Comparison of ENCODE assay signal across 30 mouse cellular contexts in the genomic region with DNA sequence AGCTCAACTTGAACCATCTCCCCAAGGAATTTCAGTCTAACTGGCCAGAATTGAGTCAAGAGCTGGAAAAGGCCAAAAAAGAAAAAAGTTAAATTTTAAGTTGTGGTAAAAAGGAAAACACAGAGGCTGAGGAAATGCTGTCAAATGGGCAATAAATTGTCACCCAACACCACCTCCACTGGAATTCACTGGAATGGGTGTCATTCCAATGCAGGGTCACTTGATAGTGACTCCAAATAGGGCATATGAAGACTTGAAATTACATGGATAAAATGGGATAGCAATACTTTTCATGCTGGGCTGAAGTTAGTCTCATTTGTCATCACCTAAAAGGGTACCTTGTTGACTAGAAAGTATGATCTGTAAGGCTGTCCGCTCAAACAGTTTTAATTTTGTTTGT. TPM values are rescaled to one million over a fixed set of nuclear protein-coding genes. Genes with fewer than 3 reads are reported as not detected.
DNase-seq lines count a peak whose midpoint lies in the region; ATAC-seq and TF ChIP-seq lines count a peak whose summit lies in the region.
"Had no signal": no experiment of that assay in that cellular context is flagged by ENCODE, and none has a peak within 500 bp of the region (broad histone marks: within the 10 kb centered on the region; RNA-seq: fewer than 3 reads in every experiment).

No protein-coding gene starts in this region.

- peak overlapping the region; percentile 18; the same call in 1 of the 2 replicates for H3K27ac ChIP-seq in heart, embryonic 11.5 days (ENCODE audit: low read depth, low read length)
- peak overlapping the region; percentile 36 to 84 for H3K27ac ChIP-seq in heart, embryonic 14.5 days (replicated peaks in 1 of 2; ENCODE audit: control insufficient read depth in 1 of 2, insufficient read depth in 1 of 2, low read depth in 2 of 2, low read length in 2 of 2)
- H3K27ac ChIP-seq in heart, postnatal 0 days (ENCODE audit: low read depth), result peak overlapping the region; percentile 71
- H3K27ac ChIP-seq: embryonic facial prominence, embryonic 12.5 days; embryonic facial prominence, embryonic 15.5 days; gastrocnemius, adult 2 months; hindbrain, embryonic 14.5 days; hindbrain, postnatal 0 days had no signal

- H3K4me3 ChIP-seq in heart, embryonic 11.5 days (ENCODE audit: low read depth, low read length), result no peak overlapping the region
- H3K4me3 ChIP-seq in heart, embryonic 14.5 days (ENCODE audit: control insufficient read depth in 1 of 2, insufficient read depth in 1 of 2, low read depth in 1 of 2, low read length in 2 of 2), result no peak overlapping the region
- H3K4me3 ChIP-seq in heart, postnatal 0 days (ENCODE audit: low read depth, low read length), result no peak overlapping the region
- H3K4me3 ChIP-seq: embryonic facial prominence, embryonic 12.5 days; embryonic facial prominence, embryonic 15.5 days; gastrocnemius, adult 2 months had no signal

- TF ChIP-seq CTCF in heart, postnatal 0 days (IDR thresholded peaks at IDR 0.05; ENCODE audit: low read depth), result no peak

- no peaks in the 10 kb centered on the region for H3K9me3 ChIP-seq in heart, embryonic 11.5 days (replicated peaks; ENCODE audit: control insufficient read depth, low read length)
- H3K9me3 ChIP-seq in heart, embryonic 14.5 days (ENCODE audit: control insufficient read depth, low read length), result no peaks in the 10 kb centered on the region
- no peaks in the 10 kb centered on the region for H3K9me3 ChIP-seq in heart, postnatal 0 days (replicated peaks; ENCODE audit: control insufficient read depth, low read length)
- H3K9me3 ChIP-seq: embryonic facial prominence, embryonic 12.5 days; embryonic facial prominence, embryonic 15.5 days had no signal

- peak overlapping the region; percentile 31; the same call in 1 of the 2 replicates for H3K4me2 ChIP-seq in heart, embryonic 11.5 days
- peak overlapping the region; percentile 35; the same call in 1 of the 2 replicates for H3K4me2 ChIP-seq in heart, embryonic 14.5 days (ENCODE audit: low read length)
- peak overlapping the region; percentile 13; the same call in 1 of the 2 replicates for H3K4me2 ChIP-seq in heart, postnatal 0 days (ENCODE audit: low read depth, low read length)
- H3K4me2 ChIP-seq: embryonic facial prominence, embryonic 12.5 days; embryonic facial prominence, embryonic 15.5 days; hindbrain, embryonic 14.5 days had no signal

- no peaks in the 10 kb centered on the region for H3K27me3 ChIP-seq in heart, embryonic 11.5 days (ENCODE audit: control insufficient read depth, insufficient read depth, low read length)
- no peaks in the 10 kb centered on the region for H3K27me3 ChIP-seq in heart, embryonic 14.5 days (ENCODE audit: control insufficient read depth, insufficient read depth, low read length)
- no peaks in the 10 kb centered on the region for H3K27me3 ChIP-seq in heart, postnatal 0 days (ENCODE audit: control insufficient read depth, insufficient read depth, low read length)
- H3K27me3 ChIP-seq: embryonic facial prominence, embryonic 12.5 days; embryonic facial prominence, embryonic 15.5 days had no signal

- H3K4me1 ChIP-seq in heart, embryonic 11.5 days (ENCODE audit: control insufficient read depth, insufficient read depth, low read length), result no peaks in the 10 kb centered on the region
- H3K4me1 ChIP-seq in heart, embryonic 14.5 days (ENCODE audit: control insufficient read depth in 2 of 2, insufficient read depth in 2 of 2, low read length in 2 of 2), result peaks cover 2 to 16% of the 10 kb centered on the region in 2 experiments; a peak in 3 of 4 replicates
- H3K4me1 ChIP-seq in heart, postnatal 0 days (ENCODE audit: control insufficient read depth, insufficient read depth), result peaks cover 17% of the 10 kb centered on the region; the same call in 1 of the 2 replicates
- H3K4me1 ChIP-seq: embryonic facial prominence, embryonic 12.5 days; embryonic facial prominence, embryonic 15.5 days had no signal

- no peak for ATAC-seq in heart, embryonic 11.5 days (replicated peaks; ENCODE audit: insufficient number of reproducible peaks, low FRiP score, low TSS enrichment)
- no peak for ATAC-seq in heart, embryonic 14.5 days (ENCODE audit: insufficient number of reproducible peaks, insufficient read depth, low FRiP score, low read depth)
- peak; percentile 51; the same call in 1 of the 2 replicates for ATAC-seq in heart, postnatal 0 days (ENCODE audit: insufficient read depth, low read depth)
- ATAC-seq: CD4-positive, CD25-positive, alpha-beta regulatory T cell, adult 4 months; forebrain, embryonic 14.5 days; forebrain, postnatal 0 days; hindbrain, postnatal 0 days; inflammation-experienced regulatory T-cells, adult 6 months; intestine, postnatal 0 days had no signal

- DNase-seq in heart, postnatal 10 days, result no peak
- DNase-seq in heart, adult 8-10 months (ENCODE audit: low spot score), result no peak
- no peak for DNase-seq in heart, postnatal 0 days (ENCODE audit: low spot score)
- no peak for DNase-seq in gastrocnemius, postnatal 10 days
- DNase-seq: adrenal gland, adult 2 months; adrenal gland, postnatal 14 days; cerebellum, adult 11 months; cerebellum, adult 2 months; cerebellum, adult 9-11 months; cerebellum, postnatal 25 days; forebrain, postnatal 0 days; gastrocnemius, adult 2 months; gastrocnemius, postnatal 25 days; kidney, adult 2 months had no signal

- TF ChIP-seq EP300 in heart, postnatal 0 days (IDR thresholded peaks at IDR 0.05; ENCODE audit: low read depth), result no peak

- H3K9ac ChIP-seq in heart, embryonic 11.5 days (ENCODE audit: low read depth, low read length), result no peak overlapping the region
- no peak overlapping the region for H3K9ac ChIP-seq in heart, embryonic 14.5 days (ENCODE audit: low read length)
- H3K9ac ChIP-seq in heart, postnatal 0 days (replicated peaks; ENCODE audit: low read depth, low read length), result no peak overlapping the region
- H3K9ac ChIP-seq: embryonic facial prominence, embryonic 12.5 days; embryonic facial prominence, embryonic 15.5 days; forebrain, postnatal 0 days; hindbrain, embryonic 14.5 days had no signal

- intact Hi-C loops in heart, postnatal 10 days (cut with DNase I), result no loop called here

- 59% methylated on average over 1 of the region's 1 CpGs for WGBS in heart, embryonic 11.5 days (ENCODE audit: insufficient replicate concordance)
- 46% methylated on average over 1 of the region's 1 CpGs for WGBS in heart, embryonic 14.5 days
- WGBS in heart, postnatal 0 days, result 43% methylated on average over 1 of the region's 1 CpGs

- no peaks in the 10 kb centered on the region for H3K36me3 ChIP-seq in heart, embryonic 11.5 days (ENCODE audit: control insufficient read depth, insufficient read depth, low read length)
- H3K36me3 ChIP-seq in heart, embryonic 14.5 days (ENCODE audit: control insufficient read depth, insufficient read depth, low read length), result no peaks in the 10 kb centered on the region
- no peaks in the 10 kb centered on the region for H3K36me3 ChIP-seq in heart, postnatal 0 days (replicated peaks; ENCODE audit: control insufficient read depth, insufficient read depth, low read length)
- H3K36me3 ChIP-seq: embryonic facial prominence, embryonic 12.5 days; embryonic facial prominence, embryonic 15.5 days had no signal

RNA-seq across cellular contexts. Expression of a gene that starts 18.9 kb away (rescaled TPM):
- not detected in 2 replicates for polyA plus RNA-seq in heart, embryonic 11.5 days (2014; fragmentation: Nextera tagmentation; extraction: Ambion mirVana)
- not detected for total RNA-seq in heart, postnatal 10 days (2021)
- not detected in 2 replicates for polyA plus RNA-seq in heart, embryonic 14.5 days (2014; fragmentation: Nextera tagmentation; extraction: Ambion mirVana)
- total RNA-seq in heart, adult 8-10 months (2022), result not detected
- total RNA-seq in heart, postnatal 0 days (2014; rRNA removed; ENCODE audit: low replicate concordance), result 0.46 TPM in 1 of 2 replicates, not detected in the other
- not detected in 2 replicates for polyA plus RNA-seq in heart, postnatal 0 days (2015; fragmentation: Nextera tagmentation; extraction: Ambion mirVana)
- total RNA-seq in gastrocnemius, postnatal 10 days (2021), result not detected
- total RNA-seq: adrenal gland, adult 2 months; adrenal gland, postnatal 14 days; adrenal gland, postnatal 4 days; common myeloid progenitor, adult 5-6 weeks; gastrocnemius, adult 2 months; gastrocnemius, postnatal 25 days; heart, postnatal 36 days; MEL had no signal
- polyA plus RNA-seq: C2C12; CD4-positive, CD25-positive, alpha-beta regulatory T cell, adult 4 months; embryonic facial prominence, embryonic 12.5 days; embryonic facial prominence, embryonic 15.5 days; forebrain, postnatal 0 days; hindbrain, embryonic 11.5 days; hindbrain, embryonic 14.5 days; hindbrain, postnatal 0 days; inflammation-experienced regulatory T-cells, adult 6 months; intestine, postnatal 0 days had no signal

Comparison
In these comparisons a context has a peak if more than half of its experiments do, and no peak if none do; other contexts are left out.
1. H3K27ac ChIP-seq: peak in every context shown above with its lines; median percentile 71 in heart, postnatal 0 days; 60 in heart, embryonic 14.5 days; 18 in heart, embryonic 11.5 days.